Mouse (Mus musculus) testis, postnatal 14 days (tissue): ENCODE data around the gene Fggy.

Experiments used
- DNase-seq: peaks from one replicate; pipeline ENCODE4 v3.0.0; 2021; ENCODE audit warnings: low spot score

Fggy gene

GRCm38 (mm10) chr4:95590878-95591277, 33.6 kb downstream of the Fggy start:
- no peak for DNase-seq

- no peak for DNase-seq
These were observed 39.9 kb downstream of the Fggy start for GRCm38 (mm10) chr4:95597208-95597607.

GRCm38 (mm10) chr4:95601776-95602175, 44.5 kb downstream of the Fggy start:
- no peak for DNase-seq

- DNase-seq, result no peak
These were observed 45.9 kb downstream of the Fggy start for GRCm38 (mm10) chr4:95603254-95603653.

GRCm38 (mm10) chr4:95610663-95611062, 53.4 kb downstream of the Fggy start:
- DNase-seq, result no peak

- DNase-seq, result no peak
These were observed 54.1 kb downstream of the Fggy start for GRCm38 (mm10) chr4:95611390-95611789.

GRCm38 (mm10) chr4:95621046-95621445, 63.7 kb downstream of the Fggy start:
- no peak for DNase-seq

GRCm38 (mm10) chr4:95624696-95625095, 67.4 kb downstream of the Fggy start:
- DNase-seq, result no peak

- DNase-seq, result no peak
These were observed 68.3 kb downstream of the Fggy start for GRCm38 (mm10) chr4:95625651-95626050.

- DNase-seq, result no peak
These were observed 68.9 kb downstream of the Fggy start for GRCm38 (mm10) chr4:95626186-95626585.

GRCm38 (mm10) chr4:95634903-95635302, 77.6 kb downstream of the Fggy start:
- no peak for DNase-seq

GRCm38 (mm10) chr4:95636937-95637749, 79.8 kb downstream of the Fggy start:
- DNase-seq, result peak; percentile 68

GRCm38 (mm10) chr4:95638063-95638462, 80.8 kb downstream of the Fggy start:
- DNase-seq, result no peak

GRCm38 (mm10) chr4:95640831-95641230, 83.5 kb downstream of the Fggy start:
- peak; percentile 67 for DNase-seq

GRCm38 (mm10) chr4:95644048-95644447, 86.7 kb downstream of the Fggy start:
- DNase-seq, result no peak

GRCm38 (mm10) chr4:95648801-95649551, 91.7 kb downstream of the Fggy start:
- no peak for DNase-seq

- DNase-seq, result no peak
These were observed 92.2 kb downstream of the Fggy start for GRCm38 (mm10) chr4:95649552-95649905.

- DNase-seq, result peak; percentile 13
These were observed 92.7 kb downstream of the Fggy start for GRCm38 (mm10) chr4:95649980-95650379.

GRCm38 (mm10) chr4:95652044-95652443, 94.7 kb downstream of the Fggy start:
- DNase-seq, result no peak

GRCm38 (mm10) chr4:95653296-95653912, 96.1 kb downstream of the Fggy start:
- no peak for DNase-seq

- no peak for DNase-seq
These were observed 96.6 kb downstream of the Fggy start for GRCm38 (mm10) chr4:95653913-95654301.

- no peak for DNase-seq
These were observed 101.7 kb downstream of the Fggy start for GRCm38 (mm10) chr4:95659024-95659423.

- no peak for DNase-seq
These were observed 106.3 kb downstream of the Fggy start for GRCm38 (mm10) chr4:95663596-95663995.
